In genomic region chr4:86499561-86499960, GRCm38 (mm10) we compare ENCODE assay signal across 47 mouse cellular contexts. TPM values are rescaled to one million over a fixed set of nuclear protein-coding genes. Genes with fewer than 3 reads are reported as not detected.
"Had no signal": no experiment of that assay in that cellular context is flagged by ENCODE, and none has a peak within 500 bp of the region (broad histone marks: within the 10 kb centered on the region; RNA-seq: fewer than 3 reads in every experiment).

No protein-coding gene starts in this region.

- DNase-seq: heart, postnatal 10 days; heart, postnatal 14 days; heart, postnatal 4 days; kidney, adult 11 months; kidney, adult 18-20 months; kidney, adult 2 months; kidney, adult 8-10 months; kidney, adult 9 months; kidney, postnatal 10 days; kidney, postnatal 14 days; kidney, postnatal 25 days; kidney, postnatal 36 days; kidney, postnatal 4 days; layer of hippocampus, adult 9-11 months; layer of hippocampus, postnatal 36 days had no signal

- H3K4me3 ChIP-seq: heart, embryonic 10.5 days; heart, embryonic 12.5 days; heart, embryonic 13.5 days; heart, embryonic 15.5 days; hindbrain, embryonic 10.5 days; hindbrain, embryonic 12.5 days; hindbrain, embryonic 13.5 days; hindbrain, embryonic 15.5 days; intestine, embryonic 15.5 days; kidney, embryonic 15.5 days; layer of hippocampus, adult 2 months had no signal

- H3K27me3 ChIP-seq: heart, embryonic 12.5 days; heart, embryonic 13.5 days; heart, embryonic 15.5 days; hindbrain, embryonic 12.5 days; hindbrain, embryonic 13.5 days; hindbrain, embryonic 15.5 days; intestine, embryonic 15.5 days; kidney, embryonic 15.5 days had no signal

- H3K4me1 ChIP-seq: heart, embryonic 10.5 days; heart, embryonic 12.5 days; heart, embryonic 13.5 days; heart, embryonic 15.5 days; hindbrain, embryonic 10.5 days; hindbrain, embryonic 12.5 days; hindbrain, embryonic 13.5 days; hindbrain, embryonic 15.5 days; intestine, embryonic 15.5 days had no signal

- H3K36me3 ChIP-seq: heart, embryonic 10.5 days; heart, embryonic 12.5 days; heart, embryonic 13.5 days; heart, embryonic 15.5 days; hindbrain, embryonic 10.5 days; hindbrain, embryonic 12.5 days; hindbrain, embryonic 13.5 days; hindbrain, embryonic 15.5 days; intestine, embryonic 15.5 days; kidney, embryonic 15.5 days had no signal

- H3K27ac ChIP-seq: heart, embryonic 10.5 days; heart, embryonic 13.5 days; heart, embryonic 15.5 days; hindbrain, embryonic 10.5 days; hindbrain, embryonic 12.5 days; hindbrain, embryonic 13.5 days; hindbrain, embryonic 14.5 days; hindbrain, embryonic 15.5 days; hindbrain, postnatal 0 days; intestine, embryonic 15.5 days; kidney, postnatal 0 days; layer of hippocampus, adult 2 months had no signal

- H3K9me3 ChIP-seq: heart, embryonic 10.5 days; heart, embryonic 12.5 days; heart, embryonic 13.5 days; heart, embryonic 15.5 days; hindbrain, embryonic 10.5 days; hindbrain, embryonic 12.5 days; hindbrain, embryonic 13.5 days; hindbrain, embryonic 15.5 days; intestine, embryonic 15.5 days; kidney, embryonic 15.5 days had no signal

RNA-seq across cellular contexts. Expression of gene Saxo1, which starts 58.6 kb away (rescaled TPM):
- total RNA-seq: heart, postnatal 10 days; heart, postnatal 14 days; heart, postnatal 25 days; heart, postnatal 4 days; hematopoietic stem cell, adult 5-6 weeks; hindbrain, postnatal 0 days; layer of hippocampus, adult 18-20 months; layer of hippocampus, adult 2 months; layer of hippocampus, adult 8-10 months; layer of hippocampus, postnatal 10 days; layer of hippocampus, postnatal 14 days; layer of hippocampus, postnatal 25 days; layer of hippocampus, postnatal 36 days; left cerebral cortex, adult 18-20 months had no signal
- polyA plus RNA-seq: heart, embryonic 10.5 days; heart, embryonic 11.5 days; heart, embryonic 12.5 days; heart, embryonic 13.5 days; heart, embryonic 16.5 days; heart, postnatal 0 days; hindbrain, embryonic 10.5 days; hindbrain, embryonic 11.5 days; hindbrain, embryonic 12.5 days; hindbrain, embryonic 13.5 days; hindbrain, embryonic 14.5 days; hindbrain, embryonic 15.5 days; hindbrain, embryonic 16.5 days; hindbrain, postnatal 0 days; inflammation-experienced regulatory T-cells, adult 6 months; intestine, embryonic 14.5 days; intestine, embryonic 15.5 days; intestine, embryonic 16.5 days; intestine, postnatal 0 days; kidney, embryonic 15.5 days; large intestine, adult 2 months had no signal
